Mouse (Mus musculus) liver, embryonic 12.5 days (tissue): ENCODE measurements around the gene Gm9999. TPM values are rescaled to one million over a fixed set of nuclear protein-coding genes. Genes with fewer than 3 reads are reported as not detected.
A peak's percentile ranks its signal among the peaks of the same experiment; 100 is the strongest.
"Not testable (repeated sequence)": the region's sequence is repeated elsewhere in the genome, so short reads cannot be mapped to it uniquely, and the experiment has no call there.

Experiments used
- ATAC-seq: fragments of 200-750 bp; cut with Nextera tagmentation; 2 replicates; pipeline ENCODE4 v1.8.0; 2017; ENCODE audit warnings: moderate number of reproducible peaks, mild to moderate bottlenecking, moderate library complexity
- H3K27ac ChIP-seq: fragments of 300-500 bp; sonication (generic); 2 replicates; pipeline ENCODE4 v1.5.1; 2016; ENCODE audit warnings: mild to moderate bottlenecking
- H3K27me3 ChIP-seq: fragments of 300-500 bp; sonication (generic); replicated peaks from 2 replicates; pipeline ENCODE4 v1.6.1; 2016; ENCODE audit warnings: mild to moderate bottlenecking, moderate library complexity
- H3K36me3 ChIP-seq: fragments of 300-500 bp; sonication (generic); 2 replicates; pipeline ENCODE4 v1.6.1; 2016; ENCODE audit warnings: mild to moderate bottlenecking, moderate library complexity
- H3K4me1 ChIP-seq: fragments of 300-500 bp; sonication (generic); 2 replicates; pipeline ENCODE4 v1.6.1; 2016
- H3K4me2 ChIP-seq: fragments of 300-500 bp; sonication (generic); 2 replicates; pipeline ENCODE4 v1.6.1; 2016; ENCODE audit warnings: mild to moderate bottlenecking, moderate library complexity
- H3K4me3 ChIP-seq: fragments of 300-500 bp; sonication (generic); 2 replicates; pipeline ENCODE4 v1.5.1; 2016; ENCODE audit warnings: mild to moderate bottlenecking, moderate library complexity
- H3K9ac ChIP-seq: fragments of 300-500 bp; sonication (generic); 2 replicates; pipeline ENCODE4 v1.6.1; 2016; ENCODE audit warnings: mild to moderate bottlenecking, moderate library complexity
- H3K9me3 ChIP-seq: fragments of 300-500 bp; sonication (generic); replicated peaks from 2 replicates; pipeline ENCODE4 v1.6.1; 2016; ENCODE audit warnings: mild to moderate bottlenecking, moderate library complexity
- WGBS: fragments of 180-500 bp; shearing (Covaris S2); methylation state at CpG from one replicate; pipeline ENCODE4 v1.1.7; 2016; ENCODE audit not compliant: insufficient replicate concordance; 5-methylcytosine and 5-hydroxymethylcytosine counted together
- polyA plus RNA-seq: library from polyadenylated mRNA; unstranded; fragments of >200 nt; fragmentation: Nextera tagmentation; extraction: Ambion mirVana; gene quantifications from 2 replicates; pipeline ENCODE4 v1.2.1, GENCODE M21; 2016

Gm9999 gene
- polyA plus RNA-seq, 1 experiment from 2014 or later: not detected

- no peak overlapping the region for H3K27ac ChIP-seq
- ATAC-seq: no peak
- 56% methylated on average over 8 of the region's 8 CpGs for WGBS
Observed at GRCm38 (mm10) chr7:46985718-46986505, 2.5 kb downstream of the Gm9999 start.

DNA sequence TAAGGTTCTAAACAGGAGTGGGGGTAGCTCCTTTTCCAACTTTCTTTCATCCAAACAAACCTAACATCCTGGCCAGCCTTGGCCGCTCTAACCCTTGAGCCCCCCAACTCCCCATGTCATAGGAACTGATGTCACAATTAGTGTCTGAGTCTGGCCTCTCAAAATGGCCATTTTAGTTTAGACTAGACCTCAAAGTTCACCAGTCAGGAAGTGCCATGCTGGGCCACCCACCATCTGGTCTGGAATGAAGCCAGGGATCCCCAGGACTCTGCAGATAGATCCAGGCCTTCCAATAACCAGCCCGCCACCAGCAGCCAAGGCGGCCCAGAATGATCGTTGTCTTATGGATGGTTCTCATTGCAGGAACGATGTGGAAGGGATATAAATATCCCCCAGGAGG lies 3.3 kb downstream of the Gm9999 start:
- no peak for ATAC-seq
- no peak overlapping the region for H3K4me2 ChIP-seq
- H3K9ac ChIP-seq: no peak overlapping the region
- peaks cover 13% of the 10 kb centered on the region for H3K36me3 ChIP-seq
- H3K27ac ChIP-seq: 0 out of 2 replicates have a peak overlapping the region, but pooled peaks have one; percentile 25
- no peak overlapping the region for H3K4me3 ChIP-seq
- WGBS: 71% methylated on average over 5 of the region's 5 CpGs
- H3K27me3 ChIP-seq: peaks cover 10% of the 10 kb centered on the region; the same call in 1 of the 2 replicates
- H3K4me1 ChIP-seq: peaks cover 26% of the 10 kb centered on the region
- H3K9me3 ChIP-seq: no peaks in the 10 kb centered on the region

More at GRCm38 (mm10) chr7:46985718-46986505, 2.5 kb downstream of the Gm9999 start:
- H3K36me3 ChIP-seq: peaks cover 6% of the 10 kb centered on the region
- no peak overlapping the region for H3K9ac ChIP-seq
- peaks cover 26% of the 10 kb centered on the region for H3K4me1 ChIP-seq
- no peak overlapping the region for H3K4me2 ChIP-seq
- no peak overlapping the region for H3K4me3 ChIP-seq
- H3K27me3 ChIP-seq: peaks cover 10% of the 10 kb centered on the region; the same call in 1 of the 2 replicates
- H3K9me3 ChIP-seq: no peaks in the 10 kb centered on the region

GRCm38 (mm10) chr7:46987073-46987472 lies 3.7 kb downstream of the Gm9999 start:
- WGBS: 60% methylated on average over 2 of the region's 2 CpGs
- Histone ChIP-seq H3K27ac (no peak overlapping the region), H3K9me3 (no peaks in the 10 kb centered on the region), H3K36me3 (peaks cover 18% of the 10 kb centered on the region), H3K4me1 (peaks cover 26% of the 10 kb centered on the region), H3K4me3 (no peak overlapping the region), H3K9ac (no peak overlapping the region), H3K27me3 (peaks cover 10% of the 10 kb centered on the region; the same call in 1 of the 2 replicates), H3K4me2 (no peak overlapping the region)
- no peak for ATAC-seq

DNA sequence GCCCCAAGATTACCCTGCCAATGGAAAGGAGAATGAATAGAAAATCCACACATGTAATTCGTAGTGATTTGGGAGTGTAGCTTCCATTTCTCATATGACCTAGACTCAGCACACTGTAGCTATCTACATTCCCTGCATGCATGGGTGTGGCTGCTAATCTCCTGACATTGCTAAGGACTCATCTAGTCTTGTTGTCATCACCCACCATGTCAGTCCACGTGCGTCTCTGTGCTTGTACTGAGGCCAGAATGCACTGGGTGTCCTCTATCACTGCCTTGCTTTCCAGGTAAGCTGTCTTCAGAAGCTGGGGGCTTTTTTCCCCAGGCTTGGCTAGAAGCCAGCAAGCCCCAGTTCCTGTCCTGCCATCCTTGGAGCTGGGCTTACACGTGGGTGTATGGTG lies 6.0 kb downstream of the Gm9999 start:
- peak; percentile 91 for ATAC-seq
- H3K9me3 ChIP-seq: not testable (repeated sequence)

GRCm38 (mm10) chr7:46993079-46993478 lies 9.7 kb downstream of the Gm9999 start:
- no peaks in the 10 kb centered on the region for H3K9me3 ChIP-seq
- 80% methylated on average over 8 of the region's 8 CpGs for WGBS
- H3K36me3 ChIP-seq: peaks cover 77% of the 10 kb centered on the region
- no peak for ATAC-seq
- H3K4me2 ChIP-seq: no peak overlapping the region
- peaks cover 58% of the 10 kb centered on the region for H3K4me1 ChIP-seq
- H3K9ac ChIP-seq: no peak overlapping the region
- no peak overlapping the region for H3K4me3 ChIP-seq
- H3K27ac ChIP-seq: no peak overlapping the region
- no peaks in the 10 kb centered on the region for H3K27me3 ChIP-seq

More for the DNA sequence above, 6.0 kb downstream of the Gm9999 start:
- Histone ChIP-seq H3K36me3 (peaks cover 40% of the 10 kb centered on the region), H3K27ac (peak overlapping the region; percentile 45; the same call in 1 of the 2 replicates), H3K4me1 (peaks cover 31% of the 10 kb centered on the region), H3K4me2 (0 out of 2 replicates have a peak overlapping the region, but pooled peaks have one; percentile 19)
- H3K4me3 ChIP-seq, H3K27me3 ChIP-seq, H3K9ac ChIP-seq: not testable (repeated sequence)
- WGBS: 39% methylated on average over 4 of the region's 4 CpGs

GRCm38 (mm10) chr7:46995558-46995957 lies 12.2 kb downstream of the Gm9999 start:
- peaks cover 66% of the 10 kb centered on the region for H3K4me1 ChIP-seq
- H3K27ac ChIP-seq: peak overlapping the region; percentile 86
- no peaks in the 10 kb centered on the region for H3K27me3 ChIP-seq
- peaks cover 91% of the 10 kb centered on the region for H3K36me3 ChIP-seq
- H3K4me3 ChIP-seq: no peak overlapping the region
- peak; percentile 64; the same call in 1 of the 2 replicates for ATAC-seq
- WGBS: 33% methylated on average over 3 of the region's 3 CpGs
- H3K9ac ChIP-seq: no peak overlapping the region
- peak overlapping the region; percentile 28 for H3K4me2 ChIP-seq
- no peaks in the 10 kb centered on the region for H3K9me3 ChIP-seq

- H3K4me3 ChIP-seq: no peak overlapping the region
- WGBS: 38% methylated on average over 4 of the region's 4 CpGs
- H3K9ac ChIP-seq: 0 out of 2 replicates have a peak overlapping the region, but pooled peaks have one; percentile 18
- H3K9me3 ChIP-seq: no peaks in the 10 kb centered on the region
- peak; percentile 90 for ATAC-seq
- peaks cover 77% of the 10 kb centered on the region for H3K36me3 ChIP-seq
- H3K4me1 ChIP-seq: peaks cover 79% of the 10 kb centered on the region
- no peaks in the 10 kb centered on the region for H3K27me3 ChIP-seq
- peak overlapping the region; percentile 53 for H3K4me2 ChIP-seq
- peak overlapping the region; percentile 86 for H3K27ac ChIP-seq
Observed at GRCm38 (mm10) chr7:46997008-46997407, 13.6 kb downstream of the Gm9999 start.

GRCm38 (mm10) chr7:46997644-46998395 lies 14.4 kb downstream of the Gm9999 start:
- WGBS: 82% methylated on average over 21 of the region's 21 CpGs
- no peak overlapping the region for H3K4me3 ChIP-seq
- peak overlapping the region; percentile 53 for H3K4me2 ChIP-seq
- peaks cover 69% of the 10 kb centered on the region for H3K36me3 ChIP-seq
- H3K27me3 ChIP-seq: no peaks in the 10 kb centered on the region
- H3K4me1 ChIP-seq: peaks cover 87% of the 10 kb centered on the region
- H3K27ac ChIP-seq: peak overlapping the region; percentile 86
- no peak for ATAC-seq
- no peaks in the 10 kb centered on the region for H3K9me3 ChIP-seq
- peak overlapping the region; percentile 18; the same call in 1 of the 2 replicates for H3K9ac ChIP-seq

GRCm38 (mm10) chr7:46998942-46999341 lies 15.6 kb downstream of the Gm9999 start:
- Histone ChIP-seq H3K4me1 (peaks cover 98% of the 10 kb centered on the region), H3K27me3 (no peaks in the 10 kb centered on the region), H3K4me3 (no peak overlapping the region), H3K9ac (no peak overlapping the region), H3K9me3 (no peaks in the 10 kb centered on the region), H3K4me2 (no peak overlapping the region), H3K36me3 (peaks cover 58% of the 10 kb centered on the region), H3K27ac (peak overlapping the region; percentile 27)
- ATAC-seq: no peak
- 74% methylated on average over 2 of the region's 2 CpGs for WGBS

- Histone ChIP-seq H3K4me2 (no peak overlapping the region), H3K27me3 (no peaks in the 10 kb centered on the region), H3K36me3 (peaks cover 47% of the 10 kb centered on the region), H3K9ac (0 out of 2 replicates have a peak overlapping the region, but pooled peaks have one; percentile 8), H3K27ac (peak overlapping the region; percentile 27), H3K4me3 (no peak overlapping the region), H3K4me1 (peaks cover 99% of the 10 kb centered on the region), H3K9me3 (no peaks in the 10 kb centered on the region)
- ATAC-seq: no peak
- WGBS: 75% methylated on average over 8 of the region's 8 CpGs
Observed at GRCm38 (mm10) chr7:46999983-47000643, 16.7 kb downstream of the Gm9999 start.

GRCm38 (mm10) chr7:47000644-47000983 lies 17.2 kb downstream of the Gm9999 start:
- H3K27me3 ChIP-seq: no peaks in the 10 kb centered on the region
- no peaks in the 10 kb centered on the region for H3K9me3 ChIP-seq
- peaks cover 42% of the 10 kb centered on the region for H3K36me3 ChIP-seq
- no peak overlapping the region for H3K27ac ChIP-seq
- no peak overlapping the region for H3K4me2 ChIP-seq
- H3K4me3 ChIP-seq: no peak overlapping the region
- H3K9ac ChIP-seq: 0 out of 2 replicates have a peak overlapping the region, but pooled peaks have one; percentile 8
- ATAC-seq: no peak
- peaks cover 99% of the 10 kb centered on the region for H3K4me1 ChIP-seq
- WGBS: 76% methylated on average over 3 of the region's 3 CpGs
